ENCODE assay signal across 26 mouse cellular contexts in the genomic region with DNA sequence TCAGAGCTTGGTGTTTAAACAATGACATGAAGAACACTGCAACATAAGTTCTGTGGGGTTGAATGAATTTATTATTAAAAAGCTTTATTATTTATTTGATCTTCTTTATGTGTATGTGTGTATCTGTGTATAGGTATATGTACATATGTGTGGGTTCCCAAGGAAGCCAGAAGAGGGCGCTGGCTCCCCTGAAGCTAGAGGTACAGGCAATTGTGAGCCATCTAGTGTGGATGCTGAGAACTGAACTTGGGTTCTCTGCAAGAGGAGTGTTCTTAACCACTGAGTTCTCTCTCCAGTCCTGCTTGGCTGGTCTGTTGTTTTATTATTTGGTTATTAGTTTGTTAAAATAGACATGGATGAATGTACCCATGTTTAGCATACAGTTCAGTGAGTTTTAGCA. TPM values are rescaled to one million over a fixed set of nuclear protein-coding genes. Genes with fewer than 3 reads are reported as not detected.
A peak's percentile ranks its signal among the peaks of the same experiment; 100 is the strongest.
DNase-seq lines count a peak whose midpoint lies in the region; ATAC-seq and TF ChIP-seq lines count a peak whose summit lies in the region.
"Had no signal": no experiment of that assay in that cellular context is flagged by ENCODE, and none has a peak within 500 bp of the region (broad histone marks: within the 10 kb centered on the region; RNA-seq: fewer than 3 reads in every experiment).

No protein-coding gene starts in this region.

- H3K9ac ChIP-seq in intestine, postnatal 0 days (ENCODE audit: low read depth, low read length) = no peak overlapping the region
- H3K9ac ChIP-seq in intestine, embryonic 15.5 days = no peak overlapping the region
- no peak overlapping the region for H3K9ac ChIP-seq in lung, postnatal 0 days (replicated peaks; ENCODE audit: low read depth)
- H3K9ac ChIP-seq: embryonic facial prominence, embryonic 15.5 days; heart, embryonic 13.5 days; hindbrain, embryonic 13.5 days; limb, embryonic 15.5 days had no signal

- 75% methylated on average over 1 of the region's 1 CpGs for WGBS in intestine, postnatal 0 days
- WGBS in intestine, embryonic 15.5 days = 78% methylated on average over 1 of the region's 1 CpGs
- WGBS in lung, postnatal 0 days = 80% methylated on average over 1 of the region's 1 CpGs

- DNase-seq in lung, postnatal 0 days (ENCODE audit: low spot score) = no peak
- no peak for DNase-seq in lung, adult 18-20 months
- peak; percentile 50 for DNase-seq in ES-CJ7 (ENCODE audit: low read depth, low spot score)
- DNase-seq in naive thymus-derived CD4-positive, alpha-beta T cell, adult 2 months (ENCODE audit: low read depth) = peak; percentile 20
- no peak for DNase-seq in left cerebral cortex, postnatal 36 days (ENCODE audit: low spot score in 2 of 2)
- DNase-seq in heart, adult 8-10 months (ENCODE audit: low spot score) = no peak
- DNase-seq: adrenal gland, postnatal 36 days; cerebellum, adult 9-11 months; gastrocnemius, postnatal 14 days; heart, adult 11 months; heart, postnatal 14 days; kidney, adult 9 months; kidney, postnatal 4 days; layer of hippocampus, adult 9-11 months; left cerebral cortex, postnatal 4 days; lung, adult 2 months; lung, postnatal 36 days had no signal

- H3K4me1 ChIP-seq in intestine, postnatal 0 days (replicated peaks; ENCODE audit: control insufficient read depth, insufficient read depth, low read length) = no peaks in the 10 kb centered on the region
- H3K4me1 ChIP-seq in intestine, embryonic 15.5 days (replicated peaks) = no peaks in the 10 kb centered on the region
- H3K4me1 ChIP-seq in lung, postnatal 0 days (ENCODE audit: insufficient read depth, low read depth, low read length) = no peaks in the 10 kb centered on the region
- H3K4me1 ChIP-seq: embryonic facial prominence, embryonic 15.5 days; hindbrain, embryonic 13.5 days; limb, embryonic 15.5 days had no signal

- H3K9me3 ChIP-seq in intestine, postnatal 0 days (ENCODE audit: control insufficient read depth) = no peaks in the 10 kb centered on the region
- H3K9me3 ChIP-seq in intestine, embryonic 15.5 days = no peaks in the 10 kb centered on the region
- H3K9me3 ChIP-seq in lung, postnatal 0 days (ENCODE audit: low read length) = no peaks in the 10 kb centered on the region
- H3K9me3 ChIP-seq: embryonic facial prominence, embryonic 15.5 days; G1E; limb, embryonic 15.5 days had no signal

- H3K4me2 ChIP-seq in intestine, postnatal 0 days (replicated peaks; ENCODE audit: low read depth) = no peak overlapping the region
- H3K4me2 ChIP-seq in intestine, embryonic 15.5 days (replicated peaks) = no peak overlapping the region
- H3K4me2 ChIP-seq in lung, postnatal 0 days (replicated peaks; ENCODE audit: low read depth, low read length) = no peak overlapping the region
- H3K4me2 ChIP-seq: embryonic facial prominence, embryonic 15.5 days; heart, embryonic 13.5 days; hindbrain, embryonic 13.5 days; limb, embryonic 15.5 days had no signal

- H3K36me3 ChIP-seq in intestine, postnatal 0 days (ENCODE audit: control insufficient read depth, insufficient read depth) = peaks cover 30% of the 10 kb centered on the region
- H3K36me3 ChIP-seq in intestine, embryonic 15.5 days = peaks cover 21% of the 10 kb centered on the region
- H3K36me3 ChIP-seq in lung, postnatal 0 days (ENCODE audit: insufficient read depth, low read length) = peaks cover 7% of the 10 kb centered on the region; the same call in 1 of the 2 replicates

- no peak for ATAC-seq in intestine, postnatal 0 days
- ATAC-seq in intestine, embryonic 15.5 days = no peak
- ATAC-seq in lung, postnatal 0 days = no peak
- ATAC-seq: forebrain, embryonic 14.5 days had no signal

- intact Hi-C loops in left cerebral cortex, postnatal 36 days (cut with DNase I) = no loop called here

- TF ChIP-seq CTCF in intestine, postnatal 0 days (IDR thresholded peaks at IDR 0.05; ENCODE audit: low read depth) = peak; percentile 35
- TF ChIP-seq CTCF in lung, postnatal 0 days (IDR thresholded peaks at IDR 0.05) = peak; percentile 35

- H3K4me3 ChIP-seq in intestine, postnatal 0 days (ENCODE audit: low read depth, low read length) = no peak overlapping the region
- H3K4me3 ChIP-seq in intestine, embryonic 15.5 days (replicated peaks) = no peak overlapping the region
- H3K4me3 ChIP-seq in lung, postnatal 0 days (ENCODE audit: low read depth, low read length) = no peak overlapping the region
- H3K4me3 ChIP-seq: embryonic facial prominence, embryonic 15.5 days; heart, embryonic 13.5 days; hindbrain, embryonic 13.5 days; left cerebral cortex, adult 2 months; limb, embryonic 15.5 days had no signal

- no peaks in the 10 kb centered on the region for H3K27me3 ChIP-seq in intestine, postnatal 0 days (replicated peaks; ENCODE audit: control insufficient read depth, insufficient read depth, low read length)
- H3K27me3 ChIP-seq in intestine, embryonic 15.5 days (replicated peaks) = no peaks in the 10 kb centered on the region
- H3K27me3 ChIP-seq in lung, postnatal 0 days (replicated peaks; ENCODE audit: insufficient read depth, low read length) = no peaks in the 10 kb centered on the region
- H3K27me3 ChIP-seq: embryonic facial prominence, embryonic 15.5 days; heart, embryonic 13.5 days; hindbrain, embryonic 13.5 days; limb, embryonic 15.5 days had no signal

- no peak for TF ChIP-seq EP300 in lung, postnatal 0 days (IDR thresholded peaks at IDR 0.05)

- H3K27ac ChIP-seq in intestine, postnatal 0 days (ENCODE audit: low read depth, low read length) = no peak overlapping the region
- H3K27ac ChIP-seq in intestine, embryonic 15.5 days = no peak overlapping the region
- no peak overlapping the region for H3K27ac ChIP-seq in lung, postnatal 0 days (ENCODE audit: low read length)
- H3K27ac ChIP-seq: embryonic facial prominence, embryonic 15.5 days; heart, embryonic 13.5 days; hindbrain, embryonic 13.5 days; left cerebral cortex, adult 2 months; limb, embryonic 15.5 days had no signal

RNA-seq across cellular contexts. Expression of gene Sirt5, which starts 7.6 kb away (rescaled TPM):
- 10.2 and 10.3 TPM in 2 replicates for polyA plus RNA-seq in intestine, postnatal 0 days (2015; fragmentation: Nextera tagmentation; extraction: Ambion mirVana)
- 15.8 and 18.2 TPM in 2 replicates for polyA plus RNA-seq in intestine, embryonic 15.5 days (2015; fragmentation: Nextera tagmentation; extraction: Ambion mirVana)
- 11.9 and 15.6 TPM in 2 replicates for polyA plus RNA-seq in lung, postnatal 0 days (2015; fragmentation: Nextera tagmentation; extraction: Ambion mirVana)
- total RNA-seq in left cerebral cortex, postnatal 36 days (2021) = 10 to 100 TPM; 17.6 to 19.5 TPM
- total RNA-seq in heart, adult 8-10 months (2022) = 10 to 100 TPM; 57.4 to 64.4 (median 63.0) TPM

RNA-seq across cellular contexts. Expression of gene Nol7, which starts 25.3 kb away (rescaled TPM):
- polyA plus RNA-seq in intestine, postnatal 0 days (2015; fragmentation: Nextera tagmentation; extraction: Ambion mirVana) = 127 and 143 TPM in 2 replicates
- polyA plus RNA-seq in intestine, embryonic 15.5 days (2015; fragmentation: Nextera tagmentation; extraction: Ambion mirVana) = 141 and 150 TPM in 2 replicates
- polyA plus RNA-seq in lung, postnatal 0 days (2015; fragmentation: Nextera tagmentation; extraction: Ambion mirVana) = 95.7 and 98.8 TPM in 2 replicates
- total RNA-seq in left cerebral cortex, postnatal 36 days (2021) = 10 to 100 TPM; 61.3 to 64.0 TPM
- total RNA-seq in heart, adult 8-10 months (2022) = 100 to 1,000 TPM in 3 of 4 experiments, 10 to 100 TPM in 1; 84.2 to 130 (median 113) TPM

Comparison
In these comparisons a context has a peak if more than half of its experiments do, and no peak if none do; other contexts are left out.
1. DNase-seq: peak in ES-CJ7 (single experiment) and naive thymus-derived CD4-positive, alpha-beta T cell, adult 2 months (single experiment); none in lung, postnatal 0 days (single experiment), lung, adult 18-20 months (0 of 2), left cerebral cortex, postnatal 36 days (0 of 2) and heart, adult 8-10 months (single experiment).